Comparison of ENCODE assay signal across 25 mouse cellular contexts in genomic region chr16:50837416-50837815, GRCm38 (mm10).
DNase-seq lines count a peak whose midpoint lies in the region; ATAC-seq and TF ChIP-seq lines count a peak whose summit lies in the region.
"Had no signal": no experiment of that assay in that cellular context is flagged by ENCODE, and none has a peak within 500 bp of the region (broad histone marks: within the 10 kb centered on the region; RNA-seq: fewer than 3 reads in every experiment).

No protein-coding gene starts in this region.

- no peak overlapping the region for H3K4me2 ChIP-seq in heart, embryonic 12.5 days

- TF ChIP-seq POLR2A in brain, embryonic 14.5 days (IDR thresholded peaks at IDR 0.05; ENCODE audit: borderline replicate concordance, extremely low read depth, insufficient read depth, insufficient read length, poor library complexity, severe bottlenecking), result no peak

- H3K36me3 ChIP-seq in heart, embryonic 12.5 days, result no peaks in the 10 kb centered on the region
- H3K36me3 ChIP-seq: G1E had no signal

- H3K9ac ChIP-seq in heart, embryonic 12.5 days, result no peak overlapping the region

- H3K27me3 ChIP-seq in heart, embryonic 12.5 days (replicated peaks), result no peaks in the 10 kb centered on the region
- H3K27me3 ChIP-seq: CH12.LX had no signal

- DNase-seq in frontal cortex, postnatal 10 days (ENCODE audit: low spot score in 2 of 2), result no peak
- peak; percentile 24 for DNase-seq in right cerebral cortex, adult 2 months (ENCODE audit: low spot score in 2 of 2)
- DNase-seq in right cerebral cortex, postnatal 25 days, result no peak
- DNase-seq in brain, adult 2 months (ENCODE audit: low read depth, low spot score), result peak; percentile 59
- peak; percentile 29 for DNase-seq in brain, embryonic 14.5 days (ENCODE audit: low read depth)
- no peak for DNase-seq in MN1 (ENCODE audit: low spot score)
- DNase-seq: adrenal gland, adult 2 months; adrenal gland, adult 8-10 months; adrenal gland, postnatal 10 days; adrenal gland, postnatal 14 days; adrenal gland, postnatal 25 days; adrenal gland, postnatal 36 days; B cell, adult 2 months; cerebellum, adult 11 months; cerebellum, adult 11-12 months; cerebellum, adult 18-20 months; cerebellum, adult 2 months; cerebellum, adult 8-10 months had no signal

- WGBS in heart, embryonic 12.5 days, result 84% methylated on average over 9 of the region's 9 CpGs

- TF ChIP-seq CTCF in brain, embryonic 14.5 days (IDR thresholded peaks at IDR 0.05; ENCODE audit: borderline replicate concordance, extremely low read depth, insufficient read depth, insufficient read length), result no peak

- H3K9me3 ChIP-seq in heart, embryonic 12.5 days (replicated peaks), result no peaks in the 10 kb centered on the region
- H3K9me3 ChIP-seq: G1E had no signal

- H3K27ac ChIP-seq in heart, embryonic 12.5 days (ENCODE audit: poor library complexity, severe bottlenecking), result no peak overlapping the region

- H3K4me3 ChIP-seq in heart, embryonic 12.5 days, result no peak overlapping the region

- peaks cover 12% of the 10 kb centered on the region for H3K4me1 ChIP-seq in heart, embryonic 12.5 days (replicated peaks)

- 0 out of 2 replicates have a peak, but pooled peaks have one; percentile 10 for ATAC-seq in frontal cortex, adult (ENCODE audit: low TSS enrichment)
- ATAC-seq in heart, embryonic 12.5 days (ENCODE audit: insufficient number of reproducible peaks, low FRiP score), result no peak
- ATAC-seq: activated CD4-positive, CD25-positive, alpha-beta regulatory T cell, adult 4 months; CD4-positive, CD25-positive, alpha-beta regulatory T cell, adult 4 months; Patski had no signal

Comparison
In these comparisons a context has a peak if more than half of its experiments do, and no peak if none do; other contexts are left out.
1. DNase-seq: peak in right cerebral cortex, adult 2 months (2 of 2), brain, adult 2 months (single experiment) and brain, embryonic 14.5 days (single experiment); none in frontal cortex, postnatal 10 days (0 of 2), right cerebral cortex, postnatal 25 days (single experiment) and MN1 (single experiment).